Mouse (Mus musculus) gastrocnemius, postnatal 25 days (tissue): ENCODE results near the gene Rasgrf1. TPM values are rescaled to one million over a fixed set of nuclear protein-coding genes. Genes with fewer than 3 reads are reported as not detected.

ENCODE experiments used
- total RNA-seq, 2 experiments: library from RNA; stranded (reverse); gene quantifications; 1 replicate in 1 of 2; 2 replicates in 1 of 2; pipeline ENCODE4 v1.2.3; 2021

The Rasgrf1 gene
- total RNA-seq, 2 experiments from 2014 or later = not detected

Other genes starting within 250 kb of the Rasgrf1 start
- 10 to 100 TPM; 16.6 to 23.0 TPM for gene Tmed3, start 204.8 kb upstream of the Rasgrf1 start, total RNA-seq
- not detected for gene Ankrd34c, start 171.4 kb upstream of the Rasgrf1 start, total RNA-seq
- gene Ctsh, start 144.2 kb downstream of the Rasgrf1 start, total RNA-seq = 10 to 100 TPM; 13.9 to 24.8 TPM
- 100 to 1,000 TPM; 154 to 171 TPM for gene Morf4l1, start 204.9 kb downstream of the Rasgrf1 start, total RNA-seq